Mouse (Mus musculus) retina, adult 2 months (tissue): ENCODE measurements around the gene Gm4869.

Experiments used
- DNase-seq: peaks from one replicate; pipeline ENCODE4 v3.0.0-alpha.2; 2012; ENCODE audit warnings: low read depth, low spot score

Gm4869 gene

GRCm38 (mm10) chr5:140521196-140521595 is 75.8 kb downstream of the Gm4869 start:
- no peak for DNase-seq

DNA sequence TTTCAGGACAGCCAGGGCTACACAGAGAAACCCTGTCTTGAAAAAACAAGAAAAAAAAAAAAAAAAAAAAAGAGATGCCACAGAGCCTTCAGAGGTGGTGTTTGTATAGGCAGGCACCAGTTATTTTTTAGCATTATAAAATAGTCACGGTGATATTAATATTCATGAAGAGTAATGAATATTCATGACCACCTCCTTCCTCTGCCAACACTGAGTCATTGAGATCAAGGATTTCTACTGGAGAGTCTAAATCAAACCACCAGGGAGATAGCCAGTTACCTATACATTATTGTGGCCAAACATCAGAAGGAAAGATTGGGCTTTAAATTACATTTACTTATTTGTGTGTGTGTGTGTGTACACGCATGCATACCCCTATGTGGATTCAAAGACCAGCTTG is 81.3 kb downstream of the Gm4869 start:
- DNase-seq = no peak

- DNase-seq = no peak
Measured at GRCm38 (mm10) chr5:140538111-140538683, 92.8 kb downstream of the Gm4869 start.

GRCm38 (mm10) chr5:140540106-140540505 is 94.7 kb downstream of the Gm4869 start:
- DNase-seq = peak; percentile 72

- DNase-seq = no peak
Measured at GRCm38 (mm10) chr5:140542811-140543575, 97.5 kb downstream of the Gm4869 start.
